Mouse (Mus musculus): ENCODE data around the gene Flcn. TPM values are rescaled to one million over a fixed set of nuclear protein-coding genes. Genes with fewer than 3 reads are reported as not detected.

Gene Flcn
- total and polyA plus RNA-seq, 2 experiments from 2014 or later = 43.3 to 46.9 TPM

DNA sequence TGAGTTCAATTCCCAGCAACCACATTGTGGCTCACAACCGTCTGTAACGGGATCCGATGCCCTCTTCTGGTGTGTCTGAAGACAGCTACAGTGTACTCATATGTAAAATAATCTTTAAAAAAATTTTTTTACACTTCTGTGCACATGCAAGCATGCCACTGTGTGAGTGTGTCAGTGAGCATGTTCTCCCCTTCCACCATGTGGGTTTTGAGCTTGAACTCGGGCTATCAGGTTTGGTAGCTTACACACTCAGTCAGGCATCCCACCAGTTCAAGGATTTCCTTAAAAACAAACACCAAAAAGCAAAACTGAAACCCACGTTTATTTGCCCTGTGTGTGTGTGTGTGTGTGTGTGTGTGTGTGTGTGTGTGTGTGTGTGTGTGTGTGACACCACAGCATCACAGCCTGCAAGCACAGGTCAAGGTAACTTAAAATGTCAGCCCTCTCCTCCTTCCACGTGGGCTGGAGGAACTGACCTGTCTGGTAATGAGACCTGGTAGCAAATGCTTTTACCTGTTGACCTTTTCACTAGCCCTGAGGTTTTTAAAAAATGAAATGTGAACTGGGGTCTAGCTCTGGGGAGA, 5.8 kb upstream of the Flcn start:
- Histone ChIP-seq H3K36me3 (replicated peaks; ENCODE audit: control insufficient read depth, insufficient read depth, low read length) (peaks cover 47% of the 10 kb centered on the region), H3K4me3 (ENCODE audit: low read depth, low read length) (no peak overlapping the region), H3K9me3 (replicated peaks; ENCODE audit: control insufficient read depth, low read length) (no peaks in the 10 kb centered on the region), H3K27ac (ENCODE audit: low read depth) (no peak overlapping the region), H3K27me3 (ENCODE audit: control insufficient read depth, insufficient read depth, low read length) (no peaks in the 10 kb centered on the region), H3K9ac (replicated peaks; ENCODE audit: low read depth, low read length) (no peak overlapping the region), H3K4me1 (ENCODE audit: control insufficient read depth, insufficient read depth) (0 out of 2 replicates have a peak, but pooled peaks cover 4% of the 10 kb centered on the region), H3K4me2 (ENCODE audit: low read depth, low read length) (no peak overlapping the region)
- WGBS = 85% methylated on average over 6 of the region's 6 CpGs
- ATAC-seq (ENCODE audit: insufficient read depth, low read depth) = no peak
- no peak for DNase-seq (ENCODE audit: low spot score)
- TF ChIP-seq EP300 (IDR thresholded peaks at IDR 0.05; ENCODE audit: low read depth) (no peak), CTCF (IDR thresholded peaks at IDR 0.05; ENCODE audit: low read depth) (no peak)

DNA sequence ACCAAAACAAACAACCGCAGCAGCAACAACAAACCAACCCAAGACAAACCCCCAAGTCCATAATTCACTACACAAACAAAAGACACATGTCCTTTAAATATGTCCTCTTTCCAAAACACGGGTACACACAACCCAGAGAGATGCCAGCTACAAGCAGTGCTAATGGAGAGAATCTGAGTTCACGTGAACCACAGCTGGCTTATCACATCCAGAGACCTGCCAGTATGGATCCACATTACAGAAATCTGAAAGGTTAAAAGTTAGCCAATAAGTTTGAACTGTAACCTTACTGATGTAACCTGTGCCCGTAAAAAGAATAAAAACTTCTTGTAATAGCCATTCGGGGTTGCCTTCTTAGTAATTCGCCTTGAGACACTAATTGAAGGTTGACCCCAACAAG, 5.1 kb upstream of the Flcn start:
- H3K4me3 ChIP-seq (ENCODE audit: low read depth, low read length) = no peak overlapping the region
- no peak for ATAC-seq (ENCODE audit: insufficient read depth, low read depth)
- H3K9me3 ChIP-seq (replicated peaks; ENCODE audit: control insufficient read depth, low read length) = no peaks in the 10 kb centered on the region
- 90% methylated on average over 6 of the region's 6 CpGs for WGBS
- no peak overlapping the region for H3K27ac ChIP-seq (ENCODE audit: low read depth)
- no peak for DNase-seq (ENCODE audit: low spot score)
- H3K4me2 ChIP-seq (ENCODE audit: low read depth, low read length) = no peak overlapping the region
- H3K27me3 ChIP-seq (ENCODE audit: control insufficient read depth, insufficient read depth, low read length) = no peaks in the 10 kb centered on the region
- H3K36me3 ChIP-seq (replicated peaks; ENCODE audit: control insufficient read depth, insufficient read depth, low read length) = peaks cover 40% of the 10 kb centered on the region
- no peak overlapping the region for H3K9ac ChIP-seq (replicated peaks; ENCODE audit: low read depth, low read length)
- 0 out of 2 replicates have a peak, but pooled peaks cover 6% of the 10 kb centered on the region for H3K4me1 ChIP-seq (ENCODE audit: control insufficient read depth, insufficient read depth)
- TF ChIP-seq EP300 (IDR thresholded peaks at IDR 0.05; ENCODE audit: low read depth) = no peak

DNA sequence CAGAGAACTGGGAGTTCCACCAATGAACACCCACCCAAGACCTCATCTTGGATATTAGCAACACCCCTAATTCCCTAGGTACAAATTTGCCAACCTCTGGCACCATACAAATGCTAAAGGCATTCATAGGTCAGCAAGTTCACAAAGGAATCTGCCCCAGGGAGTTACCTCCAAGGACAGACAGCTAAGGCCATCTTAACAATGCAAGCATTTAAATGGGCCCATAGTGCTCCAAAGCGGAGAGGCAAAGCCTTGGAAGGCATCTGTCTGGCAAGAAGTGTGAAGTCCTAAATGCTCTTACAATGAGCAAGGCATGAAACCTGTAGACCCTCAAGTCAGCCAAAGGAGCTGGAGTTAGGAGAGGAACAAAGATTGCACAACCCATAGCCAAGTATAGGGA, 4.5 kb upstream of the Flcn start:
- Histone ChIP-seq H3K9ac (replicated peaks; ENCODE audit: low read depth, low read length) (no peak overlapping the region), H3K27me3 (ENCODE audit: control insufficient read depth, insufficient read depth, low read length) (no peaks in the 10 kb centered on the region), H3K9me3 (replicated peaks; ENCODE audit: control insufficient read depth, low read length) (no peaks in the 10 kb centered on the region), H3K36me3 (replicated peaks; ENCODE audit: control insufficient read depth, insufficient read depth, low read length) (peaks cover 34% of the 10 kb centered on the region), H3K4me3 (ENCODE audit: low read depth, low read length) (no peak overlapping the region), H3K27ac (ENCODE audit: low read depth) (no peak overlapping the region), H3K4me2 (ENCODE audit: low read depth, low read length) (no peak overlapping the region), H3K4me1 (ENCODE audit: control insufficient read depth, insufficient read depth) (0 out of 2 replicates have a peak, but pooled peaks cover 6% of the 10 kb centered on the region)
- TF ChIP-seq CTCF (IDR thresholded peaks at IDR 0.05; ENCODE audit: low read depth) (no peak), EP300 (IDR thresholded peaks at IDR 0.05; ENCODE audit: low read depth) (no peak)
- 93% methylated on average over 1 of the region's 1 CpGs for WGBS
- DNase-seq (ENCODE audit: low spot score) (no peak), ATAC-seq (ENCODE audit: insufficient read depth, low read depth) (no peak)

DNA sequence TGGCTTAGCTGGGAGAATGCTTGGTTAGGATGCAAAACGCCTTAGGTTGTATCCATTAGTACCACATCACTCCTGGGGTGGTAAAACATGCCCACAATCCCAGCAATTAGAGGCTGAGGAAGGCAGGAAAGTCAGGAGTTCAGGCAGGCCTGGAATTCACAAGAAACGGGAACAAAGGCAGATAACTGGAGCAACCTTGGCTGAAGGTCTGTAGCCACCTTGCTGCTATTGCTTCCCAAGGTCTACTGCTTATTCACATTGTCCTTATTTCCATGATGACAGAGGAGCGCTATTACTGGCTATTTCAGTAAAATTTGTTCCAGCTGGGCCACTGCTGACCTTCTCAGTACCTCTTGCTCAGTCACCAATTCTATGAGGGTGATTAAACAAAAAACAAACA, 3.5 kb upstream of the Flcn start:
- ATAC-seq (ENCODE audit: insufficient read depth, low read depth) = no peak
- DNase-seq (ENCODE audit: low spot score) = no peak
- H3K27me3 ChIP-seq (ENCODE audit: control insufficient read depth, insufficient read depth, low read length) = no peaks in the 10 kb centered on the region
- no peak overlapping the region for H3K27ac ChIP-seq (ENCODE audit: low read depth)
- no peak overlapping the region for H3K4me3 ChIP-seq (ENCODE audit: low read depth, low read length)
- TF ChIP-seq EP300 (IDR thresholded peaks at IDR 0.05; ENCODE audit: low read depth) = no peak
- no peak for TF ChIP-seq CTCF (IDR thresholded peaks at IDR 0.05; ENCODE audit: low read depth)
- H3K4me2 ChIP-seq (ENCODE audit: low read depth, low read length) = no peak overlapping the region
- 61% methylated on average over 3 of the region's 3 CpGs for WGBS
- no peak overlapping the region for H3K9ac ChIP-seq (replicated peaks; ENCODE audit: low read depth, low read length)
- H3K4me1 ChIP-seq (ENCODE audit: control insufficient read depth, insufficient read depth) = peaks cover 10% of the 10 kb centered on the region
- peaks cover 24% of the 10 kb centered on the region for H3K36me3 ChIP-seq (replicated peaks; ENCODE audit: control insufficient read depth, insufficient read depth, low read length)
- H3K9me3 ChIP-seq (replicated peaks; ENCODE audit: control insufficient read depth, low read length) = no peaks in the 10 kb centered on the region

DNA sequence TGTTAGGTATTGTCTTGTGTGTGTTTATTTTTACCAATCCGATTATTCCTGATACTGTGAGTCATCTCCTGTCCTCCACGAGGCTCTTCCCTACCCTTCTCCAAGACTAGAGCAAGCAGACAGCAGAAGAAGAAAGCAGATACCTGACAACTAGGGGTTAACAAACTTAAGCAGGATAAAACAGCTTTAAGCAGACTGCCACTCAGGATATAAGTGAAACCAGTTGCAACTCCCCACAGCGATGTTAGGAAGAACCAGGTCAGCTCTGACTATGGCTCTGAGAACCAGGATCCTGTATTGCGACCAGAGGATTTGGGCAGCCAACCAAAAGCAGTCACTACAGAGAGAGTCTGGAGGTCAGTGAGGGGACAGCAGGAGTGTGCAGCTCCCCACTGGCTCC, 1.4 kb upstream of the Flcn start:
- Histone ChIP-seq H3K36me3 (replicated peaks; ENCODE audit: control insufficient read depth, insufficient read depth, low read length) (peaks cover 22% of the 10 kb centered on the region), H3K4me2 (ENCODE audit: low read depth, low read length) (no peak overlapping the region), H3K9me3 (replicated peaks; ENCODE audit: control insufficient read depth, low read length) (no peaks in the 10 kb centered on the region), H3K27ac (ENCODE audit: low read depth) (no peak overlapping the region), H3K4me3 (ENCODE audit: low read depth, low read length) (no peak overlapping the region), H3K27me3 (ENCODE audit: control insufficient read depth, insufficient read depth, low read length) (no peaks in the 10 kb centered on the region), H3K9ac (replicated peaks; ENCODE audit: low read depth, low read length) (no peak overlapping the region), H3K4me1 (ENCODE audit: control insufficient read depth, insufficient read depth) (peaks cover 12% of the 10 kb centered on the region)
- TF ChIP-seq CTCF (IDR thresholded peaks at IDR 0.05; ENCODE audit: low read depth) = no peak
- no peak for TF ChIP-seq EP300 (IDR thresholded peaks at IDR 0.05; ENCODE audit: low read depth)
- 47% methylated on average over 4 of the region's 4 CpGs for WGBS
- ATAC-seq (ENCODE audit: insufficient read depth, low read depth) = no peak
- no peak for DNase-seq (ENCODE audit: low spot score)

All from heart, postnatal 0 days (tissue).